Mouse (Mus musculus) CD4-positive naive resting alpha-beta T cell, adult 76 days (primary cell): ENCODE measurements around the gene Pfkfb1. TPM values are rescaled to one million over a fixed set of nuclear protein-coding genes. Genes with fewer than 3 reads are reported as not detected.

Experiments used
- total RNA-seq: library from RNA; stranded (reverse); gene quantifications from one replicate; pipeline ENCODE4 v1.2.4, GENCODE M21; 2023

Gene Pfkfb1
- 4.8 TPM for total RNA-seq

GRCm38 (mm10) chrX:150588023-150588764, at the start of gene Pfkfb1:
Pfkfb1 (plus strand) TSS chrX:150588229.

GRCm38 (mm10) chrX:150547239-150547638, 40.8 kb upstream of the Pfkfb1 start, which contains the start of gene Alas2:
Alas2 (plus strand) TSS chrX:150547375.

GRCm38 (mm10) chrX:150589696-150590095, 1.7 kb downstream of the Pfkfb1 start, which contains the start of gene Apex2:
Apex2 (minus strand) TSS chrX:150589868.

GRCm38 (mm10) chrX:150656908-150657796, 69.1 kb downstream of the Pfkfb1 start, which contains the start of gene Tro:
Tro (minus strand) TSS chrX:150657583.

Other genes with a start within 250 kb of the Pfkfb1 start
- 10.2 TPM for gene Tmem29, start 129.1 kb upstream of the Pfkfb1 start, total RNA-seq
- 44.4 TPM for gene Alas2, start 40.9 kb upstream of the Pfkfb1 start, total RNA-seq
- gene Apex2, start 1.6 kb downstream of the Pfkfb1 start, total RNA-seq = 17.6 TPM
- gene Tro, start 69.4 kb downstream of the Pfkfb1 start, total RNA-seq = not detected
- 1.1 TPM for gene Maged2, start 226.1 kb downstream of the Pfkfb1 start, total RNA-seq